Mouse (Mus musculus) layer of hippocampus, adult 11-12 months (tissue): ENCODE data around the gene Osgep.
"Not testable (repeated sequence)": the region's sequence is repeated elsewhere in the genome, so short reads cannot be mapped to it uniquely, and the experiment has no call there.

Experiments used
- DNase-seq: peaks from one replicate; pipeline ENCODE4 v3.0.0; 2022; ENCODE audit warnings: low spot score

The Osgep gene

DNA sequence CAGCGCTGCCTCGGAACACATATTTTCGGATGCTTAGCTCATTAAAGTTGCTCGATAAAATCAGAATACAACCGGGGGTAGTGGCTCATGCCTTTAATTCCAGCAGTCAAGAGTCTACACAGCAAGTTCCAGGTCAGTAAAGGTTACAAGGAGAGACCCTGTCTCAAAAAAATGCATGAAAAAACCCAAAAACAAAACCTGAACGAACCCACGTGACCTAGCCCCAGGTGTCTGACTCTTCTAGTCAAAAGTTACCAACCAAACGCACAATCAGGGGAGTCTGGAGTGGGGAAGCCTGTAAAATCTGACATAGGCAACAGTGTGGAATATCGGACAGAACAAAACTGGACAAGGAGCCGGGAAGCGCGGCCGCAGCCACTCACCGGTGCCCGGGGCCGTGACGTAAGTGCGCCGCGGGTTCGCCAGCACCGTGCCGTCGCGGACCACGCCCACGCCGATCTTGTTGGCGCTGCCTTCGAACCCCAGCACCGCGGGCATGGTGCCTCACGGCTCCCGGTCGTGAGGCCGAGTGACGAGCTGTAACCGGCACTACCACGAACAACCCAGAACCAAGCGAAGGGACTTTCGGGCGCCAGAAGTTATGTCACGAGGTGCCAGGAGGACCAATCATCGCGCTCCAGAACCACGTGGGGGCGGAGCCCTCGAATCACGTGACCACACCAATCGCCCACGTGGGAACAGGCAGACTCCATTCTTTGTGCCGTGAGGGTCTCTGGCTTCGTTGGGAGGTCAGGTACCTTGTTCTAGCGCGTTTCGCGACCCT, at the start of gene Osgep, which contains the start of gene Apex1:
Osgep (minus strand) TSS at position 613 of the 784 bp plus-strand sequence.
Apex1 (plus strand) TSS at position 688 of the 784 bp plus-strand sequence.
- peak; percentile 98 for DNase-seq

DNA sequence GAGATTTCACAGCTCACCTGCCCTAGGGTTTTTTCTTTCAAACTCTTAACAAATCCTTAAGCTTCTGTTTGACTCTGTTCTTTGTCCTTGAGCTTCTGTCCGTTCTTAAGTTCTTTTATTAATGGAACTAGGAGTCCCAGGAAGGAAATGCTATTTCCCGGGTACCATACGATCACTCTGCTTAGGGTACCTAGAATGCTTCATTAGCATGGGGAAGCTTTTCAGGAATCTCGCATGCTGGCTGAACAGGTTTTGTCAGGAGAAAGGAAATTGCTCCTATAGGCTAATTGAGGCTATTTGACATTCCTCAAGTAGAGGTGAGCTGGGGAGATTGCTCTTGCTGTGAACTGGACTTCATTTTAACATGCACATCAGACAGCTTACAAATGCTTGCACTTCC, 49.0 kb upstream of the Osgep start:
- no peak for DNase-seq

DNA sequence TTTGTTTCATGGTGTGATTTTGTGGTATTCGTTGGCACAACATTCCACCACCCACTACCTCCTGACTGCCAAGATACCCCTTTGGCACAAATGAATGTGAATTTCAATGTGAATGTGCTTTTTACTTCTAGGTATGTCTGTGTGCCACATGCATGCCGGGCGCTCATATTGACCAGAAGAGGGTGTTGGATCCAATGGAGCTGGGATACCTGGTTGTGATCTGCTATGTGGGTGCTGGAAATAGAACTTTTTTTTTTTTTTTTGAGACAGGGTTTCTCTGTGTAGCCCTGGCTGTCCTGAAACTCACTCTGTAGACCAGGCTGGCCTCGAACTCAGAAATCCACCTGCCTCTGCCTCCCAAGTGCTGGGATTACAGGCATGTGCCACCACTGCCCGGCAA, 48.4 kb upstream of the Osgep start:
- not testable (repeated sequence) for DNase-seq

DNA sequence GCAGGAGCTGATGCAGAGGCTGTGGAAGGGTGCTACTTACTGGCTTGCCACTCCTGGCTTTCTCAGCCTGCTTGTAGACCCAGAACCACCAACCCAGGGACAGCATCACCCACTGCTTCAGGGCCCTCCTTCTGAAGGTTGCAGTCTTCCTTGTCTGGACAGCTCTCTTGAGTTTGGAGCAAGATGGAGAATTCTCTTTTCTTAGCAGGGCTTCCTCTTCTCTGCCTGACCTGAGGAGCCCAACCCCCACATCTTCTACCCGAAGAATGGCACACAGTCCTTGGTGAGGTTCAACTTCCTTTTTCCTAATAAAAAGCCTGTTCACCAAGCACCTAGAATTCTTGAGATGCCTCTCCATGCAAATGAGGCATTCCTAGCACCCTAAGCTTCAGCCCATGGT, 46.1 kb upstream of the Osgep start:
- no peak for DNase-seq

DNA sequence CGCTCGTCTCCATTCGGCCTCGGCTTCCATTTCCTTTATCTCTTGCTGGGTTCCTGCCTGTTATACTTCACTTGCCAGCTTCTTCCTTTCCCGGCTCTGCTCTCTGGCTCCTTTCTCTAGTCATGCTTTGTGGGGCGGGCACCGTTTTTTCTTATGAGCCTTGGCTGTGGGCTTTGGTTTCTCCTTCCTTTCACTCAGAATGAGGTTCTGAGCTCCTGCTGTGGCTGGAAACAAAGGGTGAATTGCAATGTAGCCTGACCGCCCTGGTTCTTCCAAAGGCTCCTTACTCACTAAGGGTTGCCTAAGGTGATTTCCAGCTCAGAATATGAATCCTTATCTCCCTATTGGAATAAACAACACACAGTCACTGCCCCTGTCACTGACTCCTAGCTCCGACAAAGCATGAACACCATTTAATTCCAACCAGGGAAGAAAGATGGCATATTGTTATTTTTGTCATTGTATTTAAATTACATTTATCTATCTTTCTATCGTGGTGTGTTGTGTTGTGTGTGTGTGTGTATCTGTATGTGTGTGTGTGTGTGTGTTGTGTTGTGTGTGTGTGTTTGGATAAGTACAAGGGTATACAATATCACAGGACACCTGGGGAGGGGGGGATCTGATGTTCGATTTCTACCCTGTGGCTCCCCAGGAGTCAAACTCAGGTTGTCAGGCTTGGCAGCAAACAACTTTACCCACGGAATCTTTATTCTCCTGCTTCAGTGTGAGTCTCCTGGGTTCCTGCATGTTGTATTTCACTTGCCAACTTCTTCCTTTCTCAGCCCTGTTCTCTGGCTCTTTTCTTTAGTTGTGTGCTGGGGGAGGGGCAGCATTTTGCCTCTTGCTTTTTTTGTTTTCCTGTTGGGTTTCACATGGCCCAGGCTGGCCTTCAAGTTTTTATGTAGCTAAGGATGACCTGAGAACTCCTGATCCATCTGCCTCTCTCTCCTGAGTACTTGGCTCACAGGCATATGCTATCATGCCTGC, 45.2 kb upstream of the Osgep start:
- peak; percentile 45 for DNase-seq

DNA sequence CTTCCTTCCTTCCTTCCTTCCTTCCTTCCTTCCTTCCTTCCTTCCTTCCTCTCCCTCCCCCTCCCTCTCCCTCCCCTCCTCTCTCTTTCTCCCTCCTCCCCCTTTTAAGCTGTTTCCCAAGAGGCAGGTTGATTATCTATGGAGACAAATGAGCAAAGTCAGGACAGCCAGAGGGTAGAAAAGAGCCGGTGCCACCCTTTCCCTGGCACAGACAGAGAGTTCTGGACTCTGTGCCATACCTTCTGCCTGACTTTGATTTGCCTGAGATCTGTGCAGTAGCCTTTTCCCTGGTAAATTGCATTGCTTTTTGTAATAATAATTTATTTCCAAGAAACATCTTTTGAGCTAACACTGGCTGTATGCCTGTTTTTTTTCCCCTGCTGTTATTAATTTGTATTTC, 44.3 kb upstream of the Osgep start:
- DNase-seq, result no peak

DNA sequence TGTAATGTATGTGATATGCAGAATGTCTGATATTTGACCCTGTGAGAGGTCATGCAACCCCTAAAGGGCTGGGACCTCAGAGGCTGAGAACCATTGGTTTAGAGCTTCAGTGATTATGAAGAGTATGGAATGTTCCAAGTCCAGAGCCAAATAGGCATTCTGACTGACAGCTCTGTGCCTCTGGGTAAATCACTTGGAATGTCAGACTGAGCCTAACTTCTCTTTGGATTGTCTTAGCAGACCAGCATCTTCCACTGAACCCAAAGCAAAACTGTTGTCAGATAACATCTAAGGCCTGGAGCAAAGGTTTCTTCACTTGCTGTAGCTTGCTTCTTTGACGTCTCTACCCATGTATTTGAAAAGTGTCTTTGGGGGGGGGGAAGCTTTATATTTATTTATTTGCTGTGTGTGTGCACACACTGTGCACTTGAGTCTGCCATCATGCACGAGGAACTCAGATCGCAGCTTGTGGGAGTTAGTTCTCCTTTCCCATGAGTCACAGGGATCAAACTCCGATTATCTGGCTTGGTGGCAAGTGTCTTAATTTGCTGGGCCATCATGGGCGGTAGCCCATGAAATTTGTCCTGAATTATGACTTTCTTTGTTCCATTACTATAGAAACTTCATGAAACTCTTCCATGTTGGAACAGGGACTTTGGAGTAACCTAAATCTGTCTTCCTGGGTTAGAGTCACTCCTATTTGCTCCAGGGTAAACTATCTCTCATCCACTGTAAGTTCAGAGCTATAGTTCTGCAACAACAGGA, 43.7 kb upstream of the Osgep start:
- no peak for DNase-seq

DNA sequence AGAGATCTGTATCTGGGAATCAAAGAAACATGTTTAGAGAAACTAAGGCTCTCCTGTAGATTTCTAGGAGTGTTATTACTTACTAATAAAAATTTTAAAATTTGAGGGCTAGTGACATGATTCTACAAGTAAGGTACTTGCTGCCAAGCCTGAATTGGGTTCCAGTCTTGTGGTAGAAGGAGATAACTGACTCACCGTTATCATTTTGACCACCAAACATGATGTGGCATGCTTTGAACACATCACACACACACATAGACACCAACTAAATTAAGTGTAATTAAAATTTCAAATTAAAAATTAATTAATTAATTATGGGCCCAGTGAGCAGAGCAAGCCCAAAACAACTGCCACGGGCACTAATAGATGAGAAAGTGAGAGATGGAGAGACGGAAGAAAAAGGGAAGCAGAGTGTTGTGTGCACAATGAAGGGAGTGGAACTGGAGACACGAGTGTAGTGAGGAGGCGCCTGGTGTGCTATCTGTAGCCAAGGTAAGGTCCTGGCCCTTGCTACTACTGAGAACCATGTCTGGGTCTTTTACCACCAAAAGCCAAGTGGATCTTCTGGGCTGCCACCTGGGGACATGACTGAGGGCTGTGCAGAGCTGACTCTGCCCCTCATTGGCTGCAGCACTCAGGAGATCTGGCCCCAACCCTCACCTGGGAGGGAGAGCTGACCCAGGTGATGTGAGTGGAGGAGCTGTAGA, 33.7 kb upstream of the Osgep start:
- DNase-seq, result not testable (repeated sequence)

DNA sequence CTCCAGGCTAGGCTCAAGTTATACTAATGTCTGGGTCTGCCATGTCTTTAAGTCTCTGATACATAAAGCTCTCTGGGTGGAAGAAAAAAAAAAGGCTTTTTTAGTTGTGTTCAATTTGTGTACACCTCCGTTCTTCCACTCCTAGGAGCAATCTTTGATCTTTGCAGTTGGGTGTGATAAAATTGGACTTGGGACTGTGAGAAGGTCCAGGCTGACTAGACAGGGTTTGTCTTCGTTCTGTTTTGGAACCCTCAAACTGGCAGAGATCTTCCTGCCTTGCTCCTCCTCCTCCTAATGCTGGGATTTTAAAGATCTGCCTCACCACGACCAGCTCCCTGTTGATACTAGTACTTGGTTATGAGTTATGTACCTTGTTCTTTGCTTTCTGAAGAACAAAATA, 32.5 kb upstream of the Osgep start:
- DNase-seq, result not testable (repeated sequence)

DNA sequence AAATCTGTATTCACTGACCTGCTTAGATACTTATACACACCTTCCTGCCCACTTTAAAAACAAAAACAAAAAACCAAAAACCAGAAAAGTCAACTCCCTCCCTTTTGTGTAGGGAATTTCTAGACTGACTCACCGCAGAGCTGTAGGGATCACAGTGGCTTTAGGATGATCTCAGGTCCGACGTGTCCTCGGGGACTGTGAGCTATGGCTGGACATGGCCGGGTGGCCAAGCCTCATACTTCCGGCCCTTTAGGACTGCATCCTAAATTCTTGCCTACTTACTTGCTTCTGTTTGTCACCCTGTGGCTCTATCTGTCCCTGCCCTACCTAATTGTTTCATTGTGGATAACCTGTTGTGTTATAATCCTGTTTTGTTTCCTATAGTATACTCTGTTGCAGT, 32.0 kb upstream of the Osgep start:
- not testable (repeated sequence) for DNase-seq

DNA sequence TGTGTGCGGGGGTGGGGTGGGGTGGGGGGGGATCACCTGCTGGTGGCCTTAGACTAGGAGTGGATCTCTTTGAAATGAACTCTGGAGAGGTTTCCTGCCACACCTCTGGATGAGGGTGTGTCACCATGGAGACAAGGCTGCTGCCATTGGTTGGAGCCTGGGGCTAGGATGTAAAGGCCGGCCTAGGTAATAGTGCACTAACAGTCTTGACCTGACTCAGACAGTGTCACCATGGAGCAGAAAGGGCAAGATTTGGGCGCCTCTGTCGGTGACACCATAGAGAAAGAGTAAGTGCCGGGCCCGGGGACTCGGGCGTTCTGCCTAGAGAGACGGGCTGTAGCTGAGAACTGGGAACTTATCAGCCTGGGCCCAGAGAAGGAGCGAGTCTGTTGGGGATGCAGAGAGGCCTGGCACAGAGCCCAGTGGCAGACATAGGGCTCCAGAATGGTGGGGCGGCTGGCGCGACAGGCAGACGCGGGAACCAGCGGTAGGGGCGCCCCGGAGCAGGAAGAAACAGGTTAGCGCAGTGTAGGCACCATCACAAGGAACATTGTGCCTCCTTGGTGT, 31.3 kb upstream of the Osgep start, which contains the start of gene Pnp2:
Pnp2 (plus strand) TSS at position 51 of the 567 bp plus-strand sequence.
- peak; percentile 54 for DNase-seq

DNA sequence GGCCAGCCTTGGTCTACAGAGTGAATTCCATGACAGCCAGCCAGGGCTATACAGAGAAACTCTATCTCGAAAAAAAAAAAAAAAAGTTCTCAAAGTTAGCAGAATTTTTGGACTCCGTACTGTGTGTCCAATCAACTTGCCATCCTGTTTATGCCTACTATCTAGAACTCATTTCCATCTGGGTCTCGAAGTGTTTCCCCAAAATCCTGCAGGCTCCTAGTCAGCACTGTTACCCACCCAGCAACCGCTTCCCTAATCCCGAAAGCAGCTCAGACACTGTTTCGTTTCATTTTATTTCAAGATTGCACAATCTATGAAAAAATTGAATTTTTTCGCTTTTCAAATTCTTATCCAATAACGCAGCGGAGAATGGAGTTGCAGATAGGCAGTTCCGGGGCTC, 30.8 kb upstream of the Osgep start:
- no peak for DNase-seq

DNA sequence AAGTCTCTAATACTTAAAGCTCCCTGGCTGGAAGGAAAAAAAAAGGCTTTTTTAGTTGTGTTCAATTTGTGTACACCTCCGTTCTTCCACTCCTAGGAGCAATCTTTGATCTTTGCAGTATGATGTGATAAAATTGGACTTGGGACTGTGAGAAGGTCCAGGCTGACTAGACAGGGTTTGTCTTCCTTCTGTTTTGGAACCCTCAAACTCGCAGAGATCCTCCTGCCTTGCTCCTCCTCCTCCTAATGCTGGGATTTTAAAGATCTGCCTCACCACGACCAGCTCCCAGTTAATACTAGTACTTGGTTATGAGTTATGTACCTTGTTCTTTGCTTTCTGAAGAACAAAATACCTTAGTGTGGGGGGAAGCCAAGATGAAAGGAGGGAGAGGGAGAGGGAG, 20.8 kb upstream of the Osgep start:
- DNase-seq, result not testable (repeated sequence)

DNA sequence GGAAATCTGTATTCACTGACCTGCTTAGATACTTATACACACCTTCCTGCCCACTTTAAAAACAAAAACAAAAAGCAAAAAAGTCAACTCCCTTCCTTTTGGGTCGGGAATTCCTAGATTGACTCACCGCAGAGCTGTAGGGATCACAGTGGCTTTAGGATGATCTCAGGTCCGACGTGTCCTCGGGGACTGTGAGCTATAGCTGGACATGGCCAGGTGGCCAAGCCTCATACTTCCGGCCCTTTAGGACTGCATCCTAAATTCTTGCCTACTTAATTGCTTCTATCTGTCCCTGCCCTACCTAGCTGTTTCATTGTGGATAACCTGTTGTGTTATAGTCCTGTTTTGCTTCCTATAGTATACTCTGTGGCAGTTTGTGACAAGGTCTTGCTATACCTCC, 20.4 kb upstream of the Osgep start:
- DNase-seq, result not testable (repeated sequence)

DNA sequence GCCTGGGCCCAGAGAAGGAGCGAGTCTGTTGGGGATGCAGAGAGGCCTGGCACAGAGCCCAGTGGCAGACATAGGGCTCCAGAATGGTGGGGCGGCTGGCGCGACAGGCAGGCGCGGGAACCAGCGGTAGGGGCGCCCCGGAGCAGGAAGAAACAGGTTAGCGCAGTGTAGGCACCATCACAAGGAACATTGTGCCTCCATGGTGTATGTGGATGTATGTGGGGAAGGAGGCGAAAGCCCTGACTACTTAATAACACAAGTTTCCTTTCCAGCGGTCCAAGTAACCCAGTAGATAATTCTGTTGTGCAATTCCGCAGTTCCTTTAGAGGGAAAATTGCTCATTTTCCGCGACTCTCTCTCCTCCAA, 20.0 kb upstream of the Osgep start:
- not testable (repeated sequence) for DNase-seq

DNA sequence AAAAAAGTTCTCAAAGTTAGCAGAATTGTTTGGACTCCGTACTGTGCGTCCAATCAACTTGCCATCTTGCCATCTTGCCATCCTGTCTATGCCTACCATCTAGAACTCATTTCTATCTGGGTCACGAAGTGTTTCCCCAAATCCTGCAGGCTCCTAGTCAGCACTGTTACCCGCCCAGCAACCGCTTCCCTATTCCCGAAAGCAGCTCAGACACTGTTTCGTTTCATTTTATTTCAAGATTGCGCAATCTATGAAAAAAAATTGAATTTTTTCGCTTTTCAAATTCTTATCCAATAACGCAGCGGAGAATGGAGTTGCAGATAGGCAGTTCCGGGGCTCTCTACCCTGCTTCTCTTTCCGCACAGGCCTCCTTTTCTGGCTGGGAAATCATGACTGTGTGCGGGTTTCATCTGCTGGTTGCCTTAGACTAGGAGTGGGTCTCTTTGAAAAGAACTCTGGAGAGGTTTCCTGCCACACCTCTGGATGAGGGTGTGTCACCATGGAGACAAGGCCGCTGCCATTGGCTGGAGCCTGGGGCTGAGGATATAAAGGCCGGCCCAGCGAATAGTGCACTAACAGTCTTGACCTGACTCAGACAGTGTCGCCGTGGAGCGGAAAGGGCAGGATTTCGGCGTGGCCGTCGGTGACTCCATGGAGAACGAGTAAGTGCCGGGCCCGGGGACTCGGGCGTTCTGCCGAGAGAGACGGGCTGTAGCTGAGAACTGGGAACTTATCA, 19.4 kb upstream of the Osgep start, which contains the start of gene Gm49342:
Gm49342 (plus strand) TSS at position 586 of the 736 bp plus-strand sequence.
- peak; percentile 92 for DNase-seq

DNA sequence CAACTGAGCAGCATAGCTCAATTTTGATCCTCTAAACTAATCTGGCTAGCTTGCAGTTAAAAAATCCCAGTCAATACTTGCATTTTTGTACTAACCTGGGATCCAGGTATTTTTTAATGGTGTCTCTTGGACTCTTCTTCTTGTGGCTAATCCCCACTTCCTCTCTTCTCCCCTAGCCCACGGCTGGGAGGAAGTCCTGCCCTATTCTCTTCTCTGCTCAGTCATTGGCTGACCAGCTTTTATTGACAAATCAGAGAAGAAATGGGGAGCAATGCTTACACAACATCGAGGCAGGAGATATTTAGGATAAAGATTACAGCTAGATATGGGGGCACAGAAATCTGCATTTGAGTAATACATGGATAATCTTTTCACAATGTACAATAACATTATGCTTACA, 14.2 kb upstream of the Osgep start:
- no peak for DNase-seq

DNA sequence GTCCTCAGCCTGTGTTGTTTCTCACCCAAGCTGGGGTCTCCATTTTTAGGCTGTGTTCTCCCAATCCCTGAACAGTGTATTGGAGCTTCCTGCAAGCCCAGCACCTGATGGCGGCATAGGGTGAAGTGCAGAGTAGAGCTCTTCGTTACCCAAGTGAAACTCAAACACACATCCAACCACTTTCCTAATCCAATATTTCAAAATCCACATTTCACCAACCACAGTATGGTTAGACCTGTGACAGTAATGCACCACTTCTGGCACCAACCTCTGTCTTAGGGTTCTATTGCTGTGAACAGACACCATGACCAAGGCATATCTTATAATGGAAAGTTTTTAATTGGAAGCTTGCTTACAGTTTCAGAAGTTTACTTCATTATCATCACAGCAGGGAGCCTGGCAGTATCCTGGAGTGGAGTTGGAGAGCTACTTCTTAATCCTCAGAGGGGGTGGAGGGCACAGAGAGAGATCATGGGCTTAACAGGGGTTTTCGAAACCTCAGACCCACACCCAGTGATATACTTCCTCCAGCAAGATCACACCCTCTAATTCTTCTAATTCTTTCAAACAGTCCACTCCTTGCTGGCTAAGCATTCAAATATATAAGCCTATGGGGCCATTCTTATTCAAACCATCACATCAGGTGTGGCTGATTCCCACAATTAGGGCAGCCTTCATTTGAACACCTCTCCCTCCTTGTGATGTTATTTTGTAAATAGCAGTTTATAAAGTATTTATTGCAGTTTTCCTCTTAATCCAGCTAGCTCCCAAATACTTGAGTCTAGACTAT, 13.6 kb upstream of the Osgep start:
- no peak for DNase-seq

DNA sequence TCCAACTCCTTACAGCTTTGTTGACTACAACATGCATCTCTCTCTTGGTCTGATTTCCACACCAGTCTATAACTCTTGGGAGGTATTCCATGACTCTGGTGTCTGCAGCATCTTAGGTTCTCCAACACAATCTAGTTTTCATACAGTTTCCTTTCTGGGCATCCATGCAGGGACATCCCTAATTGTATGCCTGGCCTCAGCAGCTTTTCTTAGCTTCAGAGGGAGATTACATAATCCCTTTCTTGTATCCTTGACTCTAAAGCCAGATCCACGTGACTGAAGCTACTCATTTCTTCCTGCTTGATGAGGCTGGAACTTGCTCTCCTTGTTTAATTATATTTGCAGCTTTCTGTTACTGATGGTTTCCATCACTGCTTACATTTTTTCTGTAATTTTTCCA, 12.0 kb upstream of the Osgep start:
- no peak for DNase-seq
